Mouse (Mus musculus) small intestine, adult 2 months (tissue): ENCODE results near the gene Atxn2. TPM values are rescaled to one million over a fixed set of nuclear protein-coding genes. Genes with fewer than 3 reads are reported as not detected.
A peak's percentile ranks its signal among the peaks of the same experiment; 100 is the strongest.
"Not testable (repeated sequence)": the region's sequence is repeated elsewhere in the genome, so short reads cannot be mapped to it uniquely, and the experiment has no call there.

Source experiments
- H3K27ac ChIP-seq: fragments of 200-500 bp; 2 replicates; pipeline ENCODE4 v1.5.1; 2012; ENCODE audit warnings: low read depth, low read length, control low read depth, inconsistent platforms; ENCODE audit not compliant: insufficient read depth
- H3K27me3 ChIP-seq: fragments of 200-500 bp; 2 replicates; pipeline ENCODE4 v1.6.1; 2012; ENCODE audit warnings: mild to moderate bottlenecking, moderate library complexity, low read length, inconsistent platforms; ENCODE audit not compliant: control insufficient read depth, insufficient read depth
- H3K36me3 ChIP-seq: fragments of 200-500 bp; 2 replicates; pipeline ENCODE4 v1.6.1; 2012; ENCODE audit warnings: mild to moderate bottlenecking, low read length, control low read depth, inconsistent platforms; ENCODE audit not compliant: control insufficient read depth, insufficient read depth
- H3K4me1 ChIP-seq: fragments of 200-500 bp; 2 replicates; pipeline ENCODE4 v1.6.1; 2012; ENCODE audit warnings: low read length, inconsistent platforms, mixed read lengths; ENCODE audit not compliant: control insufficient read depth, insufficient read depth, insufficient read length
- H3K4me3 ChIP-seq: fragments of 200-500 bp; 2 replicates; pipeline ENCODE4 v1.5.1; 2012; ENCODE audit warnings: low read depth, mild to moderate bottlenecking, control low read depth, inconsistent platforms, low read length, moderate library complexity
- CTCF ChIP-seq: fragments of 200-500 bp; IDR thresholded peaks from 2 replicates; pipeline ENCODE4 v1.5.1; 2012; ENCODE audit warnings: low read depth, mild to moderate bottlenecking, control low read depth, inconsistent platforms, low read length, moderate library complexity, mixed read lengths; ENCODE audit not compliant: insufficient replicate concordance, insufficient read length; ENCODE audit errors: extremely low read depth
- POLR2A ChIP-seq: fragments of 200-500 bp; IDR thresholded peaks from 2 replicates; pipeline ENCODE4 v1.6.1; 2012; ENCODE audit warnings: low read depth, mild to moderate bottlenecking, control low read depth, inconsistent platforms, low read length, moderate library complexity
- WGBS: fragments of 180-500 bp; shearing (Covaris S2); methylation state at CpG from one replicate; pipeline ENCODE4 v1.1.7; 2018; 5-methylcytosine and 5-hydroxymethylcytosine counted together
- polyA plus RNA-seq: library from polyadenylated mRNA; depleted of rRNA; stranded (reverse); fragments of >200 nt; gene quantifications from 2 replicates; pipeline ENCODE4 v1.2.3, GENCODE M21; 2012

The Atxn2 gene
- polyA plus RNA-seq, 1 experiment: 108 TPM

GRCm38 (mm10) chr5:121682250-121682649, 28.9 kb upstream of the Atxn2 start:
- Histone ChIP-seq H3K27me3 (no peaks in the 10 kb centered on the region), H3K36me3 (peaks cover 69% of the 10 kb centered on the region), H3K4me1 (no peaks in the 10 kb centered on the region), H3K27ac (no peak overlapping the region), H3K4me3 (no peak overlapping the region)
- TF ChIP-seq CTCF (no peak), POLR2A (no peak)
- 98% methylated on average over 2 of the region's 2 CpGs for WGBS

- H3K4me1 ChIP-seq: no peaks in the 10 kb centered on the region
- TF ChIP-seq CTCF (no peak), POLR2A (no peak)
- no peak overlapping the region for H3K4me3 ChIP-seq
- 82% methylated on average over 6 of the region's 6 CpGs for WGBS
- H3K36me3 ChIP-seq: peaks cover 50% of the 10 kb centered on the region
- H3K27me3 ChIP-seq: no peaks in the 10 kb centered on the region
- no peak overlapping the region for H3K27ac ChIP-seq
Observed at GRCm38 (mm10) chr5:121685495-121685894, 25.6 kb upstream of the Atxn2 start.

- Histone ChIP-seq H3K27me3 (no peaks in the 10 kb centered on the region), H3K36me3 (peaks cover 44% of the 10 kb centered on the region), H3K27ac (no peak overlapping the region), H3K4me3 (no peak overlapping the region), H3K4me1 (peaks cover 2% of the 10 kb centered on the region; the same call in 1 of the 2 replicates)
- TF ChIP-seq CTCF (peak; percentile 29; the same call in 1 of the 2 replicates), POLR2A (no peak)
- WGBS: 69% methylated on average over 15 of the region's 15 CpGs
Observed at GRCm38 (mm10) chr5:121686113-121686898, 24.8 kb upstream of the Atxn2 start.

- peak overlapping the region; percentile 43; the same call in 1 of the 2 replicates for H3K27ac ChIP-seq
- WGBS: 56% methylated on average over 7 of the region's 7 CpGs
- H3K4me3 ChIP-seq: no peak overlapping the region
- peaks cover 11% of the 10 kb centered on the region for H3K36me3 ChIP-seq
- H3K4me1 ChIP-seq: peaks cover 2% of the 10 kb centered on the region; the same call in 1 of the 2 replicates
- no peaks in the 10 kb centered on the region for H3K27me3 ChIP-seq
- TF ChIP-seq POLR2A: no peak
- TF ChIP-seq CTCF: no peak
Observed at GRCm38 (mm10) chr5:121690482-121691211, 20.5 kb upstream of the Atxn2 start.

GRCm38 (mm10) chr5:121691436-121691835, 19.7 kb upstream of the Atxn2 start:
- H3K36me3 ChIP-seq, H3K4me1 ChIP-seq, H3K27me3 ChIP-seq, H3K4me3 ChIP-seq, H3K27ac ChIP-seq: not testable (repeated sequence)
- 91% methylated on average over 7 of the region's 7 CpGs for WGBS

- no peak overlapping the region for H3K27ac ChIP-seq
- H3K27me3 ChIP-seq: no peaks in the 10 kb centered on the region
- WGBS: 86% methylated on average over 4 of the region's 4 CpGs
- no peak for TF ChIP-seq CTCF
- H3K4me1 ChIP-seq: peaks cover 2% of the 10 kb centered on the region; the same call in 1 of the 2 replicates
- H3K4me3 ChIP-seq: no peak overlapping the region
- no peaks in the 10 kb centered on the region for H3K36me3 ChIP-seq
Observed at GRCm38 (mm10) chr5:121692897-121693296, 18.2 kb upstream of the Atxn2 start.

- H3K4me3 ChIP-seq: no peak overlapping the region
- 81% methylated on average over 6 of the region's 6 CpGs for WGBS
- peaks cover 3% of the 10 kb centered on the region; the same call in 1 of the 2 replicates for H3K4me1 ChIP-seq
- TF ChIP-seq CTCF (no peak), POLR2A (no peak)
- H3K27ac ChIP-seq: no peak overlapping the region
- H3K27me3 ChIP-seq: no peaks in the 10 kb centered on the region
- no peaks in the 10 kb centered on the region for H3K36me3 ChIP-seq
Observed at GRCm38 (mm10) chr5:121696761-121697160, 14.4 kb upstream of the Atxn2 start.
